Mouse (Mus musculus): ENCODE results near the gene Lrrtm1. TPM values are rescaled to one million over a fixed set of nuclear protein-coding genes. Genes with fewer than 3 reads are reported as not detected.

Gene Lrrtm1
- 0.08 TPM for polyA plus RNA-seq (2017; shearing (Covaris generic))

DNA sequence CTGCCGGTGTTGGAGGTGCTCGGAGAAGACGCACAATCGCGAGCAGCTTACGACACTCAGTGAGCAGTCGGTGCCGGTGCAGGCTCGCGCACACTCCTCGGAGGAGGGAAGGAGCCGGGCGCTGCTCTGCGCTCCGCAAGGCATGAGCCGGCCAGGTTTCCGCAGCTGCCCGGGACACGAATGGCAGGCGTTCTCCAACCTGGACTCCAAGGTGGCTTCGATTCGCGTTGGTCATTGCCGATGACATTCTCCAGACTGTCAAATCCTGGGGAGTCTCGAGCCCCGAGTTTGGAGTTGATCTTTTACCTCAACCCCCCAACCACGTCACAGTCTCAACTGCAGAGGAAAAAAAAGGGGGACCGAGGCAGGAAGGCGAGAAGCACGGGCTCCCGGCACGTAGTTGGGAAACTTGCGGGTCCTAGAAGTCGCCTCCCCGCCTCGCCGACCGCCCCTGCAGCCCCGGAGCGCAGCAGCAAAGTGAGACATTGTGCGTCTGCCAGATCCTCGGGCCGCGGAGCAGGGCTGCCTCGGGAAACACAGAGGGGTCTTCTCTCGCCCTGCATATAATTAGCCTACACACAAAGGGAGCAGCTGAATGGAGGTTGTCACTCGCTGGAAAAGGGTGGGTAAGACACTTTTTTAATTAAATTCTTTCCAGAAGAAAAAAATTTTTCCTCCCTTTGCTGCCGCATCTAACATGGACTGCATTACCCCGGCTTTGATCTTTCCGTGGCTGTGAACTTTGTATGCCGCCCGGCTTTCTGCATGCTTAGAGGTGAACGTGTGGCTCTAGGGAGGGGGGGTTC lies at the start of gene Lrrtm1:
TSS of gene Lrrtm1 (plus strand) at position 89 of the 806 bp plus-strand sequence.

All from CD4-positive, CD25-positive, alpha-beta regulatory T cell (primary cell).